Mouse (Mus musculus): ENCODE data around the gene Susd1.

DNA sequence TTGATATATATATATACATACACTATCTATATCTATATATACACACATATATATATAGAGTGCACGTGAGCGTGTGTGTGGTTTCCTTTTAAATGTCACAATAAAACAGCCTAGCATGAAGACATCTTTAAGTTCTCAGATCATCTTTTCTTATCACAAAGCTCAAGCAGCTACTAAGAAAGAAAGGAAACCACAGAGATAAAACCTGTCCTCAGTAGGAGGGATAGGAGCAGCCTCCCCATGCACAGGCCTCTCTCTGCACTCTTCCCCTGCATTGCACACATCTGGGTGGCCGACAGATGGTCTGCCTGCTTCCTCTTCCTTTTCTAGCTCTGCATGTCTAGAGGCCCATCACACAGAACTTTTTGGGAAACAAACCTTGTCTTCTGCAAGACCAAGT, 162.9 kb downstream of the Susd1 start:
- no peak for TF ChIP-seq POLR2A (IDR thresholded peaks at IDR 0.05; ENCODE audit: insufficient read depth, low read length)
- no peak for TF ChIP-seq CTCF (IDR thresholded peaks at IDR 0.05; ENCODE audit: low read depth, low read length)
